Comparison of ENCODE assay signal across 39 mouse cellular contexts in the genomic region with DNA sequence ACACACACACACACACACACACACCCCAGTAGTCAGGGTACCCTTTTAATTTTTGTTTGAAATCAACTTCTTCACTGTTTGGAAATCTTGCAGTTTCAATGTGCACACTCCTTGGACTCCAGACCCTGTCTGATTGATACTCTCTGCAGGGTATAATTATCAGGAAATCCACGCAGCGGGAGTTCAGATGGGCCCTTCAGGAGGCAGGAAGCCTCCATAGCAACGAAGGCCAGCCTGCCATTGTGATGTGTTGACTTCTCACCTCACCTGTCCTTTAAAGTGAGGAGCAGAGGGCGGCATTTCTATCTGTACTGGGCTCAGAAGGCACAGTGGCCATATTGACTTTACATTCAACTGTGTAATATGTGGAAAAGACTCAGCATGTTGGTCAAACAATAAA. TPM values are rescaled to one million over a fixed set of nuclear protein-coding genes. Genes with fewer than 3 reads are reported as not detected.
"Had no signal": no experiment of that assay in that cellular context is flagged by ENCODE, and none has a peak within 500 bp of the region (broad histone marks: within the 10 kb centered on the region; RNA-seq: fewer than 3 reads in every experiment).

No protein-coding gene starts in this region.

- H3K4me3 ChIP-seq: heart, embryonic 10.5 days; heart, embryonic 12.5 days; heart, embryonic 13.5 days; heart, embryonic 15.5 days; hindbrain, embryonic 10.5 days; hindbrain, embryonic 12.5 days; hindbrain, embryonic 13.5 days; hindbrain, embryonic 15.5 days; intestine, embryonic 15.5 days; kidney, embryonic 15.5 days; layer of hippocampus, adult 2 months; left cerebral cortex, adult 2 months had no signal

- H3K9ac ChIP-seq: heart, embryonic 12.5 days; heart, embryonic 13.5 days; heart, embryonic 15.5 days; hindbrain, embryonic 12.5 days; hindbrain, embryonic 13.5 days; hindbrain, embryonic 14.5 days; hindbrain, embryonic 15.5 days; intestine, embryonic 15.5 days; kidney, embryonic 15.5 days had no signal

- DNase-seq: heart, postnatal 10 days; heart, postnatal 14 days; heart, postnatal 36 days; heart, postnatal 4 days; kidney, adult 18-20 months; kidney, adult 2 months; kidney, adult 8-10 months; kidney, adult 9 months; kidney, postnatal 10 days; kidney, postnatal 14 days; kidney, postnatal 25 days; kidney, postnatal 36 days; kidney, postnatal 4 days; layer of hippocampus, adult 9-11 months; layer of hippocampus, postnatal 36 days had no signal

- ATAC-seq: hindbrain, embryonic 16.5 days; hindbrain, postnatal 0 days; inflammation-experienced regulatory T-cells, adult 6 months; intestine, embryonic 15.5 days; intestine, embryonic 16.5 days; intestine, postnatal 0 days had no signal

- H3K4me2 ChIP-seq: heart, embryonic 11.5 days; heart, embryonic 12.5 days; heart, embryonic 13.5 days; heart, embryonic 15.5 days; hindbrain, embryonic 12.5 days; hindbrain, embryonic 13.5 days; hindbrain, embryonic 14.5 days; hindbrain, embryonic 15.5 days; intestine, embryonic 15.5 days; kidney, embryonic 15.5 days had no signal

- H3K27ac ChIP-seq: heart, embryonic 10.5 days; heart, embryonic 13.5 days; heart, embryonic 15.5 days; hindbrain, embryonic 10.5 days; hindbrain, embryonic 12.5 days; hindbrain, embryonic 13.5 days; hindbrain, embryonic 14.5 days; hindbrain, embryonic 15.5 days; hindbrain, postnatal 0 days; intestine, embryonic 15.5 days; kidney, embryonic 15.5 days; kidney, postnatal 0 days; layer of hippocampus, adult 2 months; left cerebral cortex, adult 2 months had no signal

- H3K27me3 ChIP-seq: heart, embryonic 12.5 days; heart, embryonic 13.5 days; heart, embryonic 15.5 days; hindbrain, embryonic 12.5 days; hindbrain, embryonic 13.5 days; hindbrain, embryonic 15.5 days; intestine, embryonic 15.5 days; kidney, embryonic 15.5 days had no signal

- H3K9me3 ChIP-seq: heart, embryonic 10.5 days; heart, embryonic 12.5 days; heart, embryonic 13.5 days; heart, embryonic 15.5 days; hindbrain, embryonic 10.5 days; hindbrain, embryonic 12.5 days; hindbrain, embryonic 13.5 days; hindbrain, embryonic 15.5 days; intestine, embryonic 15.5 days; kidney, embryonic 15.5 days had no signal

RNA-seq across cellular contexts. Expression of gene Gm20425, which starts 45.3 kb away (rescaled TPM):
- total RNA-seq: hematopoietic stem cell, adult 5-6 weeks had no signal
- polyA plus RNA-seq: heart, embryonic 13.5 days; heart, embryonic 14.5 days; hindbrain, embryonic 10.5 days; hindbrain, embryonic 15.5 days; hindbrain, embryonic 16.5 days; intestine, embryonic 14.5 days; intestine, embryonic 16.5 days; kidney, adult 2 months; large intestine, adult 2 months had no signal
